Mouse (Mus musculus): Measurements from ENCODE around the gene Tmem200b.

Gene Tmem200b

GRCm38 (mm10) chr4:131910237-131910994 is 11.2 kb upstream of the Tmem200b start:
- in situ Hi-C loops (cut with MseI, MboI), result no loop called here

- in situ Hi-C loops (cut with MseI, MboI), result no loop called here
Observed at GRCm38 (mm10) chr4:131911521-131911920, 10.1 kb upstream of the Tmem200b start.

DNA sequence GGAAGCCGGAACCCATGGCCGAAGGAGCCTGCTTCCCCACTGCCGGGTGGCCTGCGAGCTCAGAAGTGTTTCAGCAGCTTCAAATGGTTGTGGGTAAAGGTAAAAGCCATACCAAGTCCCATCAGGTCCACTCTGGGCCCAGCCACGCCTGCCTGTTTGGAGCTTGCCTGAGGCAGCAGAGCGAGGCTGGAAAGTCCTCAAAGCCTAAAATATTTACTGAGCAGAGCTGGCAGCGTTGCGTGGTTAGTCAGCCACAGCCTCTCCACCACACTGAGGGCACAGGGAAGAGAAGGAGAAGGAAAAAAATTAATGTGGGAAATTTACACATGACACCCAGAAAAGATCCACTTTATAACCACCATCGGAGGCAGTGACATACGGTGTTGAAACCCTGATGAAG is 8.0 kb upstream of the Tmem200b start:
- in situ Hi-C loops (cut with MseI, MboI), result no loop called here

DNA sequence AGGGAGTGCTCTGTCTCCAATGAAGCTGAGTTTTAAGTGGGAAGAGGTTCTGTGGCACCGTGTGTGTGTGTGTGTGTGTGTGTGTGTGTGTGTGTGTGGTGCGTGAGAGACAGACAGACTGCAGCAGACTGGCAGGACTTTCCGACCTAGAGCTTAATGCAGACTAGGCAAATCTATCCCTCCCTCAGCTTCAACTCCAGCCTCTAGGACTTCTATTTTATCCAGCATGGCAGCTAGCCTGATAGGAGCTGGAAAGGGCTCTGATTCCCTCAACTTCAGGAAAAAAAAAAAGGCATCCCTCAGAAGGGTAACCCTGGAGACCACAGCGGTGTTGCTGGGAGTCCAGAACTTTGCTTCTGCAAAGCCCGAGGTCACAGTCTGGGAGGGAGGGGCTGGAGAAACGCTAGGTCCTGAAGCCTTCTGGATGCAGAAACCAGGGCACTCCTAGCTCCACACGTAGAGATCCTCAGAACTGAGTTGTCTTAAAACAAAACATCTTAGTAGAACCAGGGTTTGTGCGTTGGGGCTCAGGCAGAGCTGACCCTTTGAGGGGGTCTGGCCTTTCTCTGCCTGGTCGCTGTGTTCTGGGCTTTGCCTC is 7.4 kb upstream of the Tmem200b start:
- in situ Hi-C loops (cut with MseI, MboI), result no loop called here

- in situ Hi-C loops (cut with MseI, MboI), result no loop called here
Observed at GRCm38 (mm10) chr4:131914891-131915469, 6.6 kb upstream of the Tmem200b start.

DNA sequence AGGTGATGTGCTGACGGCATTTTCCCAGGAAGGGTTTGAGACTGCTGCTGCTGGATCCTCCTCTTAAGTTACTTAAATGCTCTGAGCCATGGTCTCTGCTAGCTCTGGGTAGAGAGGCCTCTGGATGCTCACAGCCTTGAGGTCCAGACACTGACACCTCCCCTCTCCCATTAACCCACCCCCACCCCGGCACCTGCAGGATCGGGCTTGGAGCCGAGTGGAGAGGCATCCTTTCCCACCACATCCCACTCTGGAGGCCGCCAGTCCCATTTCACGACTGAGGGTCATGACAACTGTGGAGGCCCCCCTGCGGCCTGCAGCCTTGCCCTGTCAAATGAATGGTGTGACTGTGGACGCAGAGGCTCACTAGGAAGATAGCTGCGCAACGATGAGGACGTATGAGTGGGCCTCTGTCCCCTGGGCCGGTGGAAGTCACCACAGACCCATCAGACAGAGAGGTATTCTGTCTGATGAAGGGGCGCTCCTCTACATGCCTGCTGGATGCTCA is 5.7 kb upstream of the Tmem200b start:
- in situ Hi-C loops (cut with MseI, MboI), result no loop called here

DNA sequence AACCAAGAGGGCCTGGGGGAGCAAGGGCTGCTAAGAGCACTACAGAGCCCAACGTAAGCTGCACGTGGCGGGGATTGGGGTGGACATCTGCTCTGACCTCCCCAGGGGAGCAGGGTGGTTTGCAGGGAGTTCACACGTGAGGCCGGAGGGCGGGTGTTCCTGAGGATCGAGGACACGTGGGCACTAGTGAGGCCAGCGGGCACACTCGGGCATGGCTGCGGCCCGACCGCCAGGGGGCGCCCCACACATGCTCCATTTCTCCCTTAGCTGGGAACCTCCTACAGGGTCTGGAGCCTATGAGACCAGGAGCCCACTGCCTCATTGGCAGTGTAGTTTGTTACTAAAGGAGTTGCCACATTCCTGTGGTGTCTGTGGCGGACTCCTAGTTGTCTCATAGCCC is 5.1 kb upstream of the Tmem200b start:
- in situ Hi-C loops (cut with MseI, MboI), result no loop called here

DNA sequence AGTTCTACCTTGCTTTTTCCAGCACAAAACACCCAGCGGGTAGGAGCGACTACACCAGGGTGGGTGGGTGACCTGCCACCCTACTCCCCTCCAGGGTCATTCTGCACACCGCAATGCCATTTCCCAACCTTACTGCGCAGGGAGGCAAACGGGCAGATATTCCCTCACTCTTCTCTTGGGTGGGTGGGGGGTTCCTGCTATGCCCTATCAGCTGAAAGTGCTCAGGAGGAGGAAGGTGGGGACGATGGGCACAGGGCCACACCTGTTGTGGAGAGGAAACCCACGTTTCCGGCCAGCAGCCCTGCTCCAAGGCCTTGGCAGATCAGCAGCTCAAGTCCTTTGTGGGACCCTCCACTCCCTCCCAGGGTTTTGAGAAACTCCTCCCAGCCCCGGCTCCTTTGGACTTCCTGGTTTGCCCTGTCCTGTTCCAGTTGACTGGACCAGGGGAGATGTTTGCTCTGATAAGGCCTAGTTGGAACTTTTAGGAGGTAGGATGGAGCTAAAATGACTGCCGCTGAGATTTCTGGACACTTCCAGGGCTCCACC is 4.5 kb upstream of the Tmem200b start:
- in situ Hi-C loops (cut with MseI, MboI), result no loop called here

- in situ Hi-C loops (cut with MseI, MboI), result no loop called here
Observed at GRCm38 (mm10) chr4:131918026-131918533, 3.5 kb upstream of the Tmem200b start.

DNA sequence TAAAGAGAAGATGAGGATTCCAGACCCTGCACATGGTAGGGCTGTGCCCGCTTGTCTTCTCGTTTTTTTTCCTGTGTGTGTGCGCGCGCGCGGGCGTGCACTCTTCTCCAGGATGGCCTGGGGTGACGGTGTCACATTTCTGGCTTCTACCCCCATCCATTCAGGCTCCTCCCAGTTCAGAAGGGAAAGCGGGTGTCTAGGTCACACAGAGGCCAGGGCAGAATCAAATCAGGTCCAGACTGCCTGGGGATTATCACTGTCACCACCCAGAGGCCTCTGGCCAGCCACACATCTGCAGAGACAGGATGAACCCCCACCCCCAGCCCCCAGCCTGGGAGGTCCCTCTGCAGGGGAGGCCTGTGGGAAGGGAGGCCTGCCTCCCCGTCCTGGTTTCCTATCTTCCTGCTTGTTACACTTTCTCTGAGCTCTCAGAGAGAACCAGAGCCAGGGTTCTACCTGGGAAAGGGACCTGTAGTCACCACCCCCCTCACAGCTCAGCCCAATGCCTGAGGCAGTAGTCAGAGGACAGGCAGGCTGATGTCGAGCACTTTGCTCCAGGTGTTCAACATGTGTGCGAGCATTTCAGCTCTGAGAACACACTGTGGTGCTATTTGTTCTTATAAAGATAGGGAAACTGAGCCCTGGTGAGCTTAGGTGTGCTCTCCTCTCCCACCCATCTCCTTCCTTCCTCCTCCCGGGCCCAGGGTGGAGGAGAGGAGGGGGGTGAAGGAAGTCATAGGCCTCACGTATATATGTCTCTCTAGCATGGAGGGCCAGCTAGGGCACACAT is 2.7 kb upstream of the Tmem200b start:
- in situ Hi-C loops (cut with MseI, MboI), result no loop called here

- in situ Hi-C loops (cut with MseI, MboI), result no loop called here
Observed at GRCm38 (mm10) chr4:131919506-131920140, 1.9 kb upstream of the Tmem200b start.

GRCm38 (mm10) chr4:131920141-131920594 is 1.4 kb upstream of the Tmem200b start:
- in situ Hi-C loops (cut with MseI, MboI), result no loop called here

GRCm38 (mm10) chr4:131920595-131921351 is 798 bp upstream of the Tmem200b start:
- in situ Hi-C loops (cut with MseI, MboI), result no loop called here

DNA sequence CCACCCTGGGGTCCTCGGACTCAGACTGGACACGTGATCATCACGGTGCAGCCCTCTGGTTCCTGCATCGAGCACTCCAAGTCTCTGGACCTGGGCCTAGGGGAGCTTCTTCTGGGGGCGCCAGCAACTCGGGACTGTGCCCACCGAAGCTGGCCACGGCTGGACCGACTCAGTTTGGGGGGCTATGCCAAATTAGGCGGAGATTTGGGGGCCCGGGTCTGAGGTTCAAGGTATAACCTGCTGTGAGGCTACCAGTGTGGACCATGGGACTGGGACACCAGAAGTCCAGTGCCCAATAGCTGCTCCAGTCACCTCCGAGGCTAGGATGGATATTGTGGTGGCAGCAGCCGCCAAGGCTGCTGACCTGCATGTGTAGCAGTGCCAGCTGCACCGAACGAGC is 833 bp downstream of the Tmem200b start:
- in situ Hi-C loops (cut with MseI, MboI), result no loop called here

- in situ Hi-C loops (cut with MseI, MboI), result no loop called here
Observed at GRCm38 (mm10) chr4:131924096-131924810, 2.7 kb downstream of the Tmem200b start.

DNA sequence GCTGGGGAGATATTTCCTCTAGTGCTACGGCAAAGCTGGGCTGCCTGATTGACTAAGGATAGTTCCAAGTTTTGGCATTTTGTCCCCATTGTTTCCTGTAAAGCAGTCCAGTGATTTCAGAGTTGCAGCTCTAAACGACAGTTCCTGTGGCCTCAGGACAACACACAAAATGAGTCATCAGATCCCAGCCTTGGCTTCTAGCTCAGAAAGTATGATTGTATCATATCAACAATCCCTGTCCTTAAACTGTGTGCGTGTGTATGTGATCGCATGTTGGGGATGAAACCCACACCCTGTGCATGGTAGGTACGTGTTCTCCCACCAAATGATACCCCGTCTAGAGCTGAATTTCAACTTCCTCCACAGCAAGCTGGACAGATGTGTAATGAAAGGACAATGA is 7.6 kb downstream of the Tmem200b start:
- in situ Hi-C loops (cut with MseI, MboI), result no loop called here

- in situ Hi-C loops (cut with MseI, MboI), result no loop called here
Observed at GRCm38 (mm10) chr4:131939459-131939858, 17.9 kb downstream of the Tmem200b start.

DNA sequence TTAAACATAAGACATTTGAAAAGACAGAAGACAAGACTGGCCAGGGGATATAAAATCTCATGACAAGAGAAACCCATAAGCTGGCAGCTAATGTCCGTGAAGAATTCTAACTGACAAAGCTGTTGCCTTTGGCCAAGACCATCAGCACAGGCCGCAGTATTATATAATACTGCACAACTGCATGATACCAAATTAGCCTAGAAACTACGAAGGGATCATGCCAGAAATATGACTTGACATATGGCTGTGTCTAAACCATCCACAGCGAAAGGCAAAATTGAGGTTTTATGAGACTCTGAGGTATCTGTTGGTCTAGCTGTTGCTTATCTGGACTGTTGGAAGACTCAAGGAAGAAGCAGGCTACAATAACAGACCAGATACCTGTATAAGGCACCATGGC is 19.3 kb downstream of the Tmem200b start:
- in situ Hi-C loops (cut with MseI, MboI), result no loop called here

DNA sequence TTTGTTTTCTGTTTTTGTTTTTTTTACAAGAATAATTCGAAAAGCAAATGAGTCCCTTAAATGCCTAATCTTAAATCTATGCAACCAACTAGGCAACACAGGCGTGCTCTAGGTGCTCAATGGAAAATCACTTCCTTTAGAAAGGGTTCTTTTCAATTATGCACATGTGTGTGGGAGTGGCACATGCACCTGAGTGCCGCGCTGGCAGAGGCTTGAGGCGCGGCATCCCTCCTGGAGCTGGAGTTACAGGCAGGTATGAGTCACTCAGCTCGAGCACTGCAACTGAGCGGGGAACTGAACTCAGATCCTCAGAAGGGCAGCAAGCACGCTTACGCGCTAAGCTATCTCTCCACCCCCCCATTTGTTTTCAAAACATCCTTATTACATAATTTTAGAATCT is 26.3 kb downstream of the Tmem200b start:
- in situ Hi-C loops (cut with MseI, MboI), result no loop called here

- in situ Hi-C loops (cut with MseI, MboI), result no loop called here
Observed at GRCm38 (mm10) chr4:131949903-131950302, 28.3 kb downstream of the Tmem200b start.

Measured in mouse trophoblast stem cell (cell line).